Mouse (Mus musculus): ENCODE data around the gene Plcz1. TPM values are rescaled to one million over a fixed set of nuclear protein-coding genes. Genes with fewer than 3 reads are reported as not detected.

Plcz1 gene
- total and polyA plus RNA-seq, 3 experiments = 0.06 TPM; not detected in 2

- intact Hi-C loops (cut with DNase I) = no loop called here
- DNase-seq = no peak
- Histone ChIP-seq H3K79me2 (replicated peaks; ENCODE audit: control insufficient read depth, insufficient read depth, low read length) (no peaks in the 10 kb centered on the region), H3K4me1 (ENCODE audit: control insufficient read depth, insufficient read depth, low read length) (no peaks in the 10 kb centered on the region), H3K27ac (no peak overlapping the region), H3K4me3 (no peak overlapping the region), H3K27me3 (ENCODE audit: control insufficient read depth, insufficient read depth, low read length) (no peaks in the 10 kb centered on the region), H3K9ac (ENCODE audit: low read depth, low read length) (no peak overlapping the region), H3K36me3 (ENCODE audit: control insufficient read depth, insufficient read depth, low read length) (no peaks in the 10 kb centered on the region)
- 72% methylated on average over 2 of the region's 2 CpGs for WGBS
- TF ChIP-seq POLR2A (IDR thresholded peaks at IDR 0.05; ENCODE audit: insufficient read depth, low read depth, low read length) (no peak), EP300 (IDR thresholded peaks at IDR 0.05; ENCODE audit: insufficient read depth, low read depth, low read length) (no peak), CTCF (IDR thresholded peaks at IDR 0.05) (no peak)
Observed at GRCm38 (mm10) chr6:139986564-139986963, 54.7 kb downstream of the Plcz1 start.

GRCm38 (mm10) chr6:139984069-139984468 is 57.2 kb downstream of the Plcz1 start:
- intact Hi-C loops (cut with DNase I) = no loop called here
- 92% methylated on average over 3 of the region's 3 CpGs for WGBS

GRCm38 (mm10) chr6:139981061-139981460 is 60.2 kb downstream of the Plcz1 start:
- intact Hi-C loops (cut with DNase I) = no loop called here
- no peak for DNase-seq
- H3K9ac ChIP-seq (ENCODE audit: low read depth, low read length) = no peak overlapping the region
- no peak overlapping the region for H3K27ac ChIP-seq
- no peak overlapping the region for H3K4me3 ChIP-seq
- TF ChIP-seq CTCF (IDR thresholded peaks at IDR 0.05) (no peak), EP300 (IDR thresholded peaks at IDR 0.05; ENCODE audit: insufficient read depth, low read depth, low read length) (no peak), POLR2A (IDR thresholded peaks at IDR 0.05; ENCODE audit: insufficient read depth, low read depth, low read length) (no peak)
- no peaks in the 10 kb centered on the region for H3K79me2 ChIP-seq (replicated peaks; ENCODE audit: control insufficient read depth, insufficient read depth, low read length)
- H3K27me3 ChIP-seq (ENCODE audit: control insufficient read depth, insufficient read depth, low read length) = no peaks in the 10 kb centered on the region
- H3K4me1 ChIP-seq (ENCODE audit: control insufficient read depth, insufficient read depth, low read length) = no peaks in the 10 kb centered on the region
- H3K36me3 ChIP-seq (ENCODE audit: control insufficient read depth, insufficient read depth, low read length) = no peaks in the 10 kb centered on the region

More at GRCm38 (mm10) chr6:139984069-139984468, 57.2 kb downstream of the Plcz1 start:
- no peak for DNase-seq
- H3K9ac ChIP-seq (ENCODE audit: low read depth, low read length) = no peak overlapping the region
- no peaks in the 10 kb centered on the region for H3K27me3 ChIP-seq (ENCODE audit: control insufficient read depth, insufficient read depth, low read length)
- H3K79me2 ChIP-seq (replicated peaks; ENCODE audit: control insufficient read depth, insufficient read depth, low read length) = no peaks in the 10 kb centered on the region
- no peak overlapping the region for H3K27ac ChIP-seq
- no peaks in the 10 kb centered on the region for H3K4me1 ChIP-seq (ENCODE audit: control insufficient read depth, insufficient read depth, low read length)
- no peaks in the 10 kb centered on the region for H3K36me3 ChIP-seq (ENCODE audit: control insufficient read depth, insufficient read depth, low read length)
- no peak overlapping the region for H3K4me3 ChIP-seq
- TF ChIP-seq CTCF (IDR thresholded peaks at IDR 0.05) (no peak), EP300 (IDR thresholded peaks at IDR 0.05; ENCODE audit: insufficient read depth, low read depth, low read length) (no peak), POLR2A (IDR thresholded peaks at IDR 0.05; ENCODE audit: insufficient read depth, low read depth, low read length) (no peak)

- H3K79me2 ChIP-seq (replicated peaks; ENCODE audit: control insufficient read depth, insufficient read depth, low read length) = no peaks in the 10 kb centered on the region
- H3K4me3 ChIP-seq = no peak overlapping the region
- H3K27ac ChIP-seq = no peak overlapping the region
- no peak for DNase-seq
- no peaks in the 10 kb centered on the region for H3K4me1 ChIP-seq (ENCODE audit: control insufficient read depth, insufficient read depth, low read length)
- H3K36me3 ChIP-seq (ENCODE audit: control insufficient read depth, insufficient read depth, low read length) = no peaks in the 10 kb centered on the region
- 43% methylated on average over 3 of the region's 3 CpGs for WGBS
- no peak overlapping the region for H3K9ac ChIP-seq (ENCODE audit: low read depth, low read length)
- intact Hi-C loops (cut with DNase I) = no loop called here
- no peak for TF ChIP-seq POLR2A (IDR thresholded peaks at IDR 0.05; ENCODE audit: insufficient read depth, low read depth, low read length)
- TF ChIP-seq EP300 (IDR thresholded peaks at IDR 0.05; ENCODE audit: insufficient read depth, low read depth, low read length) = no peak
- no peak for TF ChIP-seq CTCF (IDR thresholded peaks at IDR 0.05)
- H3K27me3 ChIP-seq (ENCODE audit: control insufficient read depth, insufficient read depth, low read length) = no peaks in the 10 kb centered on the region
Observed at GRCm38 (mm10) chr6:139978114-139978513, 63.1 kb downstream of the Plcz1 start.

- Histone ChIP-seq H3K27ac (no peak overlapping the region), H3K9ac (ENCODE audit: low read depth, low read length) (no peak overlapping the region), H3K4me1 (ENCODE audit: control insufficient read depth, insufficient read depth, low read length) (no peaks in the 10 kb centered on the region), H3K79me2 (replicated peaks; ENCODE audit: control insufficient read depth, insufficient read depth, low read length) (no peaks in the 10 kb centered on the region), H3K4me3 (no peak overlapping the region), H3K36me3 (ENCODE audit: control insufficient read depth, insufficient read depth, low read length) (no peaks in the 10 kb centered on the region), H3K27me3 (ENCODE audit: control insufficient read depth, insufficient read depth, low read length) (no peaks in the 10 kb centered on the region)
- intact Hi-C loops (cut with DNase I) = no loop called here
- TF ChIP-seq CTCF (IDR thresholded peaks at IDR 0.05) (no peak), POLR2A (IDR thresholded peaks at IDR 0.05; ENCODE audit: insufficient read depth, low read depth, low read length) (no peak), EP300 (IDR thresholded peaks at IDR 0.05; ENCODE audit: insufficient read depth, low read depth, low read length) (no peak)
- 88% methylated on average over 5 of the region's 5 CpGs for WGBS
- DNase-seq = no peak
Observed at GRCm38 (mm10) chr6:139974668-139975067, 66.6 kb downstream of the Plcz1 start.

GRCm38 (mm10) chr6:139971608-139972298 is 69.5 kb downstream of the Plcz1 start:
- Histone ChIP-seq H3K9ac (ENCODE audit: low read depth, low read length) (no peak overlapping the region), H3K4me3 (no peak overlapping the region), H3K4me1 (ENCODE audit: control insufficient read depth, insufficient read depth, low read length) (no peaks in the 10 kb centered on the region), H3K36me3 (ENCODE audit: control insufficient read depth, insufficient read depth, low read length) (no peaks in the 10 kb centered on the region), H3K27ac (no peak overlapping the region), H3K79me2 (replicated peaks; ENCODE audit: control insufficient read depth, insufficient read depth, low read length) (no peaks in the 10 kb centered on the region), H3K27me3 (ENCODE audit: control insufficient read depth, insufficient read depth, low read length) (no peaks in the 10 kb centered on the region)
- TF ChIP-seq POLR2A (IDR thresholded peaks at IDR 0.05; ENCODE audit: insufficient read depth, low read depth, low read length) (no peak), EP300 (IDR thresholded peaks at IDR 0.05; ENCODE audit: insufficient read depth, low read depth, low read length) (no peak), CTCF (IDR thresholded peaks at IDR 0.05) (no peak)
- 54% methylated on average over 4 of the region's 4 CpGs for WGBS
- DNase-seq = no peak
- intact Hi-C loops (cut with DNase I) = no loop called here

Measured in heart, adult 2 months (tissue).